In the genomic region with DNA sequence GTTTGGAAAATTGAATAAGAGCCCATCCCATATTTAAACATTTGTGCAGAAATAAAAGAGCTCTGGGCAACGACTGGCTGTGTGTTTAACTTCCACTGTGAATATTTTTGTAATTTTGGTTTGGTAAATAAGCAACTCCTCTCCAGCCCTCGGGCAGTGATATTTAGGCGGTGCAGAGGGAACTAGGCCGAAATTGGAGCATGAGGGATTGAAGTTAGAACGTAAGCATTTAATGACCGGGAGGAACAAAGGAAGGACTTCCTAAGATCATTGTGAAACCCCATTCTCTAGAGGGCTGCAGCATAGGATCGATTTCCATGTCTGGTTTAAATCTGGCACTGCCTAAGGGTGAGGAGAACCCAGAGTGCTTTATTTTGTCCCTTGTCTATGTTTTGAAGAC, we compare ENCODE assay signal across 20 mouse cellular contexts. TPM values are rescaled to one million over a fixed set of nuclear protein-coding genes. Genes with fewer than 3 reads are reported as not detected.
DNase-seq lines count a peak whose midpoint lies in the region; ATAC-seq and TF ChIP-seq lines count a peak whose summit lies in the region.
"Had no signal": no experiment of that assay in that cellular context is flagged by ENCODE, and none has a peak within 500 bp of the region (broad histone marks: within the 10 kb centered on the region; RNA-seq: fewer than 3 reads in every experiment).

No protein-coding gene starts in this region.

- WGBS in kidney, embryonic 15.5 days = 58% methylated on average over 7 of the region's 7 CpGs
- WGBS in lung, postnatal 0 days = 57% methylated on average over 7 of the region's 7 CpGs
- 70% methylated on average over 7 of the region's 7 CpGs for WGBS in intestine, postnatal 0 days

- DNase-seq in kidney, postnatal 14 days = no peak
- DNase-seq in lung, postnatal 0 days (ENCODE audit: low spot score) = peak; percentile 27
- DNase-seq in lung, postnatal 10 days = no peak
- no peak for DNase-seq in thymus, postnatal 0 days (ENCODE audit: low spot score)
- DNase-seq: adrenal gland, postnatal 25 days; cerebellum, adult 9-10 months; gastrocnemius, postnatal 25 days had no signal

- ATAC-seq in kidney, embryonic 15.5 days (replicated peaks; ENCODE audit: low FRiP score) = no peak
- ATAC-seq in lung, postnatal 0 days = peak; percentile 11
- no peak for ATAC-seq in intestine, postnatal 0 days
- ATAC-seq: forebrain, embryonic 16.5 days; midbrain, embryonic 15.5 days had no signal

- no peaks in the 10 kb centered on the region for H3K36me3 ChIP-seq in kidney, embryonic 15.5 days
- no peaks in the 10 kb centered on the region for H3K36me3 ChIP-seq in lung, postnatal 0 days (ENCODE audit: insufficient read depth, low read length)
- H3K36me3 ChIP-seq in intestine, postnatal 0 days (ENCODE audit: control insufficient read depth, insufficient read depth) = no peaks in the 10 kb centered on the region
- H3K36me3 ChIP-seq: forebrain, embryonic 10.5 days; heart, embryonic 15.5 days; hindbrain, embryonic 13.5 days; limb, embryonic 12.5 days; midbrain, embryonic 15.5 days; neural tube, embryonic 13.5 days had no signal

- no peak for TF ChIP-seq POLR2A in embryonic fibroblast, embryonic 13.5 days (IDR thresholded peaks at IDR 0.05; ENCODE audit: low read depth, low read length)

- H3K27me3 ChIP-seq in kidney, embryonic 15.5 days = no peaks in the 10 kb centered on the region
- H3K27me3 ChIP-seq in lung, postnatal 0 days (replicated peaks; ENCODE audit: insufficient read depth, low read length) = no peaks in the 10 kb centered on the region
- no peaks in the 10 kb centered on the region for H3K27me3 ChIP-seq in intestine, postnatal 0 days (replicated peaks; ENCODE audit: control insufficient read depth, insufficient read depth, low read length)
- H3K27me3 ChIP-seq: heart, embryonic 15.5 days; hindbrain, embryonic 13.5 days; limb, embryonic 12.5 days; midbrain, embryonic 15.5 days; neural tube, embryonic 13.5 days had no signal

- no peak overlapping the region for H3K9ac ChIP-seq in kidney, embryonic 15.5 days
- H3K9ac ChIP-seq in lung, postnatal 0 days (replicated peaks; ENCODE audit: low read depth) = no peak overlapping the region
- H3K9ac ChIP-seq in intestine, postnatal 0 days (ENCODE audit: low read depth, low read length) = no peak overlapping the region
- H3K9ac ChIP-seq: heart, embryonic 15.5 days; hindbrain, embryonic 13.5 days; limb, embryonic 12.5 days; liver, embryonic 14.5 days; midbrain, embryonic 15.5 days; neural tube, embryonic 13.5 days had no signal

- no peak for TF ChIP-seq EP300 in lung, postnatal 0 days (IDR thresholded peaks at IDR 0.05)

- 0 out of 2 replicates have a peak overlapping the region, but pooled peaks have one; percentile 60 for H3K27ac ChIP-seq in kidney, embryonic 15.5 days
- peak overlapping the region; percentile 71 for H3K27ac ChIP-seq in lung, postnatal 0 days (ENCODE audit: low read length)
- H3K27ac ChIP-seq in embryonic fibroblast, embryonic 13.5 days (ENCODE audit: insufficient read depth, low read length) = peak overlapping the region; percentile 58
- H3K27ac ChIP-seq in intestine, postnatal 0 days (ENCODE audit: low read depth, low read length) = no peak overlapping the region
- H3K27ac ChIP-seq: heart, embryonic 15.5 days; hindbrain, embryonic 13.5 days; limb, embryonic 12.5 days; liver, embryonic 14.5 days; macrophage; midbrain, embryonic 15.5 days; neural tube, embryonic 13.5 days had no signal

- H3K4me3 ChIP-seq in kidney, embryonic 15.5 days (replicated peaks) = no peak overlapping the region
- H3K4me3 ChIP-seq in lung, postnatal 0 days (ENCODE audit: low read depth, low read length) = no peak overlapping the region
- no peak overlapping the region for H3K4me3 ChIP-seq in embryonic fibroblast, embryonic 13.5 days (ENCODE audit: insufficient read depth, low read length)
- no peak overlapping the region for H3K4me3 ChIP-seq in intestine, postnatal 0 days (ENCODE audit: low read depth, low read length)
- H3K4me3 ChIP-seq: forebrain, embryonic 10.5 days; heart, embryonic 15.5 days; hindbrain, embryonic 13.5 days; limb, embryonic 12.5 days; midbrain, embryonic 15.5 days; myocyte; neural tube, embryonic 13.5 days had no signal

- TF ChIP-seq CTCF in lung, postnatal 0 days (IDR thresholded peaks at IDR 0.05) = no peak
- TF ChIP-seq CTCF in embryonic fibroblast, embryonic 13.5 days (IDR thresholded peaks at IDR 0.05; ENCODE audit: borderline replicate concordance, insufficient read depth, low read length) = no peak
- TF ChIP-seq CTCF in intestine, postnatal 0 days (IDR thresholded peaks at IDR 0.05; ENCODE audit: low read depth) = no peak

- H3K9me3 ChIP-seq in kidney, embryonic 15.5 days (replicated peaks) = no peaks in the 10 kb centered on the region
- H3K9me3 ChIP-seq in lung, postnatal 0 days (ENCODE audit: low read length) = no peaks in the 10 kb centered on the region
- H3K9me3 ChIP-seq in intestine, postnatal 0 days (ENCODE audit: control insufficient read depth) = no peaks in the 10 kb centered on the region
- H3K9me3 ChIP-seq: forebrain, embryonic 10.5 days; heart, embryonic 15.5 days; hindbrain, embryonic 13.5 days; limb, embryonic 12.5 days; midbrain, embryonic 15.5 days; neural tube, embryonic 13.5 days had no signal

- H3K4me1 ChIP-seq in kidney, embryonic 15.5 days = peaks cover 6% of the 10 kb centered on the region; the same call in 1 of the 2 replicates
- no peaks in the 10 kb centered on the region for H3K4me1 ChIP-seq in lung, postnatal 0 days (ENCODE audit: insufficient read depth, low read depth, low read length)
- H3K4me1 ChIP-seq in embryonic fibroblast, embryonic 13.5 days (ENCODE audit: control insufficient read depth, insufficient read depth, low read length) = peaks cover 7% of the 10 kb centered on the region
- H3K4me1 ChIP-seq in intestine, postnatal 0 days (replicated peaks; ENCODE audit: control insufficient read depth, insufficient read depth, low read length) = no peaks in the 10 kb centered on the region; the same call in 1 of the 2 replicates
- H3K4me1 ChIP-seq: heart, embryonic 15.5 days; hindbrain, embryonic 13.5 days; limb, embryonic 12.5 days; midbrain, embryonic 15.5 days; neural tube, embryonic 13.5 days had no signal

- no peak overlapping the region for H3K4me2 ChIP-seq in kidney, embryonic 15.5 days
- H3K4me2 ChIP-seq in lung, postnatal 0 days (replicated peaks; ENCODE audit: low read depth, low read length) = no peak overlapping the region
- H3K4me2 ChIP-seq in intestine, postnatal 0 days (replicated peaks; ENCODE audit: low read depth) = no peak overlapping the region
- H3K4me2 ChIP-seq: heart, embryonic 15.5 days; hindbrain, embryonic 13.5 days; limb, embryonic 12.5 days; midbrain, embryonic 15.5 days; neural tube, embryonic 13.5 days had no signal

RNA-seq across cellular contexts. Expression of a gene that starts 41.6 kb away (rescaled TPM):
- polyA plus RNA-seq in kidney, embryonic 15.5 days (2015; fragmentation: Nextera tagmentation; extraction: Ambion mirVana) = 67.7 and 68.6 TPM in 2 replicates
- 124 and 131 TPM in 2 replicates for polyA plus RNA-seq in lung, postnatal 0 days (2015; fragmentation: Nextera tagmentation; extraction: Ambion mirVana)
- polyA plus RNA-seq in embryonic fibroblast, embryonic 13.5 days (2011; ENCODE audit: insufficient read length, low read depth, missing spikeins) = 464 and 759 TPM in 2 replicates
- 33.1 and 37.0 TPM in 2 replicates for polyA plus RNA-seq in intestine, postnatal 0 days (2015; fragmentation: Nextera tagmentation; extraction: Ambion mirVana)
- 5.7 and 8.0 TPM in 2 replicates for polyA plus RNA-seq in thymus, postnatal 0 days (2015; fragmentation: Nextera tagmentation; extraction: Ambion mirVana)
